8 mouse cellular contexts compared by ENCODE assay signal in the genomic region with DNA sequence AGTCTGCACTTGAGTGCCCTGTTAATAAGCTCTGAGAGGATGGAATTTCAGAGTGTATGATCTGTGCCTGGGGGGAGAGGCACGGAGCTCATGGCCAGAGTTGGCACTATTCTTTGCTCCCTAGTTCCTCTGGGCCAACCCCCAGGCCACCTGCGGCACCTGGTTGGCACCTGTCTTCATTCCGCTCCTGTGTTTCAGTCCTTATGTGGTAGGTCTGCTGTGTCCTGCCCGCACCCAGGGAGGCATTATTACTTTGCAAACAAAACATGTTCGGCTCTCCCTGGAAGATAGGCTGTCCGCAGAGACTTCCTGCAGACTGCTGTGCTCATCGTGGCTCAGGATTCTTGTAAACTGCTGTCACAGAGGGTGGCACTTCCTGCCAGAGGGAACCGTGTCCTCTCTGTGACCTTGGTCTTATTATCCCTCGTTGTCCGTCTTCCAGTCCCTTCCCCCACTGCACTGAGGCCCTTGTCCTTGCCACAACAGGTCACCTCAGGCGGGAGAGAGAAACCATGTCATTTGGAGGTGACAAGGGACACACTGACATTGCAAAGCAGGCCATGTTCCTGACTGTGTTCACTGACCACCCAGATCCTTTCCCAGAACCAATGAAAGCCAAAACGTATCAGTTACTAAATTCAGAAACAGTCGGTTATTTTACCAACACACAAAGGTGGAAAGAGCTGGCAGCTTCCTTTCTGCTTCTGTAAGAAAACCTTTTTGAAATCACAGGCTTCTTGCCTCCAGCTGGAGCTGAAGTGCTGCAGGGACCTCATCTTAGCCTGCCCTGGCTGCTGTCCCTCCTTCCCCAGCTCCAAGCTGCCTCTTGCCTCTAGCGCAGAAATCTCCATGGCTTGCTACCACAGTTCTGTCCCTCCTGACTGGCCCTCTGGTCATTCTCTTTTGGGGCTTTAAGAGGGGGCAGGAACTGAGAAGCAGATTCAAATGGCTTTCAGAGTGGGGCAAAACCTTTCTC.
DNase-seq lines count a peak whose midpoint lies in the region; ATAC-seq and TF ChIP-seq lines count a peak whose summit lies in the region.

No protein-coding gene starts in this region.

- H3K9ac ChIP-seq in liver, embryonic 11.5 days (ENCODE audit: low read depth, low read length) = no peak overlapping the region
- no peak overlapping the region for H3K9ac ChIP-seq in midbrain, postnatal 0 days (replicated peaks; ENCODE audit: low read length, poor library complexity, severe bottlenecking)

- no peak for TF ChIP-seq CTCF in midbrain, postnatal 0 days (IDR thresholded peaks at IDR 0.05)

- intact Hi-C loops in heart, postnatal 14 days (cut with DNase I) = loop anchor here (5.0 kb wide), 1 partner anchor 59 kb away; no protein-coding TSS in a partner anchor

- DNase-seq in gastrocnemius, adult 18-20 months (ENCODE audit: low spot score) = peak; percentile 30
- no peak for DNase-seq in gastrocnemius, postnatal 10 days
- peak; percentile 92 for DNase-seq in cerebellum, adult 9-11 months
- peak; percentile 23 to 39 for DNase-seq in heart, postnatal 14 days
- DNase-seq in liver, embryonic 11.5 days (ENCODE audit: low spot score) = no peak
- peak; percentile 31 for DNase-seq in midbrain, postnatal 0 days (ENCODE audit: low spot score)
- no peak for DNase-seq in layer of hippocampus, postnatal 36 days
- no peak for DNase-seq in right cerebral cortex, postnatal 10 days (ENCODE audit: low spot score in 2 of 2)

- H3K27ac ChIP-seq in liver, embryonic 11.5 days (ENCODE audit: low read depth, low read length) = peak overlapping the region; percentile 46
- H3K27ac ChIP-seq in midbrain, postnatal 0 days (ENCODE audit: low read depth, low read length) = peak overlapping the region; percentile 43; the same call in 1 of the 2 replicates

- H3K27me3 ChIP-seq in liver, embryonic 11.5 days (replicated peaks; ENCODE audit: control insufficient read depth, insufficient read depth, low read length) = no peaks in the 10 kb centered on the region; the same call in 1 of the 2 replicates
- H3K27me3 ChIP-seq in midbrain, postnatal 0 days (ENCODE audit: insufficient read depth, low read length) = no peaks in the 10 kb centered on the region

- H3K36me3 ChIP-seq in liver, embryonic 11.5 days (ENCODE audit: control insufficient read depth, insufficient read depth, low read length) = no peaks in the 10 kb centered on the region
- H3K36me3 ChIP-seq in midbrain, postnatal 0 days (ENCODE audit: insufficient read depth, low read length) = no peaks in the 10 kb centered on the region

- peak; percentile 67 for ATAC-seq in liver, embryonic 11.5 days (replicated peaks; ENCODE audit: low FRiP score)
- 0 out of 2 replicates have a peak, but pooled peaks have one; percentile 6 for ATAC-seq in midbrain, postnatal 0 days (ENCODE audit: low FRiP score)

- no peaks in the 10 kb centered on the region; the same call in 1 of the 2 replicates for H3K4me1 ChIP-seq in liver, embryonic 11.5 days (replicated peaks; ENCODE audit: control insufficient read depth, insufficient read depth, low read length)
- H3K4me1 ChIP-seq in midbrain, postnatal 0 days (ENCODE audit: insufficient read depth, low read length) = peaks cover 14% of the 10 kb centered on the region

- no peaks in the 10 kb centered on the region for H3K9me3 ChIP-seq in liver, embryonic 11.5 days (ENCODE audit: control insufficient read depth, low read length)
- no peaks in the 10 kb centered on the region for H3K9me3 ChIP-seq in midbrain, postnatal 0 days (ENCODE audit: low read length)

- 22% methylated on average over 14 of the region's 14 CpGs for WGBS in liver, embryonic 11.5 days
- 30% methylated on average over 14 of the region's 14 CpGs for WGBS in midbrain, postnatal 0 days

- H3K4me3 ChIP-seq in liver, embryonic 11.5 days (ENCODE audit: low read depth, low read length) = no peak overlapping the region
- H3K4me3 ChIP-seq in midbrain, postnatal 0 days (ENCODE audit: low read depth, low read length) = no peak overlapping the region

- no peak overlapping the region for H3K4me2 ChIP-seq in liver, embryonic 11.5 days
- H3K4me2 ChIP-seq in midbrain, postnatal 0 days (ENCODE audit: low read depth, low read length, poor library complexity, severe bottlenecking) = no peak overlapping the region

Comparison
In these comparisons a context has a peak if more than half of its experiments do, and no peak if none do; other contexts are left out.
1. DNase-seq: peak in gastrocnemius, adult 18-20 months (single experiment), cerebellum, adult 9-11 months (single experiment), heart, postnatal 14 days (2 of 2) and midbrain, postnatal 0 days (single experiment); none in gastrocnemius, postnatal 10 days (single experiment), liver, embryonic 11.5 days (single experiment), layer of hippocampus, postnatal 36 days (0 of 2) and right cerebral cortex, postnatal 10 days (0 of 2).